Comparison of ENCODE assay signal across 8 mouse cellular contexts in genomic region chr2:79265665-79266064, GRCm38 (mm10). TPM values are rescaled to one million over a fixed set of nuclear protein-coding genes. Genes with fewer than 3 reads are reported as not detected.
DNase-seq lines count a peak whose midpoint lies in the region; ATAC-seq lines count a peak whose summit lies in the region.

No protein-coding gene starts in this region.

- no peak for ATAC-seq in midbrain, embryonic 11.5 days (ENCODE audit: low FRiP score)
- no peak for ATAC-seq in midbrain, embryonic 15.5 days (replicated peaks)
- no peak for ATAC-seq in neural tube, embryonic 11.5 days (ENCODE audit: insufficient read depth, low FRiP score, low TSS enrichment)

- H3K36me3 ChIP-seq in midbrain, embryonic 11.5 days (ENCODE audit: control insufficient read depth, insufficient read depth, low read length): no peaks in the 10 kb centered on the region
- H3K36me3 ChIP-seq in midbrain, embryonic 15.5 days (replicated peaks): no peaks in the 10 kb centered on the region
- no peaks in the 10 kb centered on the region for H3K36me3 ChIP-seq in neural tube, embryonic 11.5 days (ENCODE audit: control insufficient read depth, insufficient read depth, low read length)

- no peaks in the 10 kb centered on the region for H3K27me3 ChIP-seq in midbrain, embryonic 11.5 days (ENCODE audit: control insufficient read depth, insufficient read depth, low read length)
- H3K27me3 ChIP-seq in midbrain, embryonic 15.5 days (replicated peaks): no peaks in the 10 kb centered on the region
- H3K27me3 ChIP-seq in neural tube, embryonic 11.5 days (ENCODE audit: control insufficient read depth, insufficient read depth, low read length): no peaks in the 10 kb centered on the region

- H3K4me1 ChIP-seq in midbrain, embryonic 11.5 days (ENCODE audit: control insufficient read depth, insufficient read depth, low read length): no peaks in the 10 kb centered on the region
- H3K4me1 ChIP-seq in midbrain, embryonic 15.5 days: no peaks in the 10 kb centered on the region
- no peaks in the 10 kb centered on the region for H3K4me1 ChIP-seq in neural tube, embryonic 11.5 days (ENCODE audit: control insufficient read depth, insufficient read depth, low read length)

- H3K9ac ChIP-seq in midbrain, embryonic 11.5 days (ENCODE audit: low read length): no peak overlapping the region
- H3K9ac ChIP-seq in midbrain, embryonic 15.5 days: no peak overlapping the region
- H3K9ac ChIP-seq in neural tube, embryonic 11.5 days (ENCODE audit: low read length): no peak overlapping the region

- 49% methylated on average over 4 of the region's 4 CpGs for WGBS in midbrain, embryonic 11.5 days
- WGBS in midbrain, embryonic 15.5 days: 51% methylated on average over 4 of the region's 4 CpGs
- WGBS in neural tube, embryonic 11.5 days: 47% methylated on average over 4 of the region's 4 CpGs

- intact Hi-C loops in left cerebral cortex, postnatal 14 days (cut with DNase I): no loop called here

- DNase-seq in midbrain, embryonic 11.5 days (ENCODE audit: low spot score, missing footprints): peak; percentile 88
- peak; percentile 66 for DNase-seq in R1 (ENCODE audit: low read depth, low spot score)
- peak; percentile 74 for DNase-seq in cerebellum, adult 9-10 months
- peak; percentile 30 to 63 for DNase-seq in gastrocnemius, postnatal 4 days (ENCODE audit: low spot score in 2 of 2)
- peak; percentile 26 to 60 for DNase-seq in left cerebral cortex, postnatal 14 days (ENCODE audit: low spot score in 2 of 2)
- peak; percentile 34 for DNase-seq in neural tube, embryonic 11.5 days (ENCODE audit: low spot score)
- DNase-seq in thymus, postnatal 36 days: peak; percentile 78 to 82

- no peak overlapping the region for H3K27ac ChIP-seq in midbrain, embryonic 11.5 days (ENCODE audit: low read depth, low read length)
- H3K27ac ChIP-seq in midbrain, embryonic 15.5 days: no peak overlapping the region
- H3K27ac ChIP-seq in neural tube, embryonic 11.5 days (ENCODE audit: low read depth, low read length): no peak overlapping the region

- no peak overlapping the region for H3K4me2 ChIP-seq in midbrain, embryonic 11.5 days
- no peak overlapping the region for H3K4me2 ChIP-seq in midbrain, embryonic 15.5 days
- no peak overlapping the region for H3K4me2 ChIP-seq in neural tube, embryonic 11.5 days (ENCODE audit: low read depth)

- H3K9me3 ChIP-seq in midbrain, embryonic 11.5 days (ENCODE audit: control insufficient read depth, low read length): no peaks in the 10 kb centered on the region
- H3K9me3 ChIP-seq in midbrain, embryonic 15.5 days: no peaks in the 10 kb centered on the region
- no peaks in the 10 kb centered on the region for H3K9me3 ChIP-seq in neural tube, embryonic 11.5 days (ENCODE audit: control insufficient read depth, low read length)

- no peak overlapping the region for H3K4me3 ChIP-seq in midbrain, embryonic 11.5 days (ENCODE audit: low read depth, low read length)
- H3K4me3 ChIP-seq in midbrain, embryonic 15.5 days: no peak overlapping the region
- H3K4me3 ChIP-seq in neural tube, embryonic 11.5 days (ENCODE audit: low read depth, low read length): no peak overlapping the region

RNA-seq across cellular contexts. Expression of gene Itga4, which starts 10.4 kb away (rescaled TPM):
- polyA plus RNA-seq in midbrain, embryonic 11.5 days (2014; fragmentation: Nextera tagmentation; extraction: Ambion mirVana): 8.6 and 10.0 TPM in 2 replicates
- polyA plus RNA-seq in midbrain, embryonic 15.5 days (2015; fragmentation: Nextera tagmentation; extraction: Ambion mirVana): 2.6 and 2.8 TPM in 2 replicates
- 10 to 100 TPM; 12.9 to 13.4 TPM for total RNA-seq in gastrocnemius, postnatal 4 days (2021)
- 10 to 100 TPM; 13.1 to 13.5 TPM for total RNA-seq in left cerebral cortex, postnatal 14 days (2021)
- 7.9 and 8.0 TPM in 2 replicates for polyA plus RNA-seq in neural tube, embryonic 11.5 days (2014; fragmentation: Nextera tagmentation; extraction: Ambion mirVana)

Comparison
In these comparisons a context has a peak if more than half of its experiments do, and no peak if none do; other contexts are left out.
1. DNase-seq: peak in every context shown above with its lines; median percentile 88 in midbrain, embryonic 11.5 days; 80 in thymus, postnatal 36 days; 74 in cerebellum, adult 9-10 months; 66 in R1; 46 in gastrocnemius, postnatal 4 days; 43 in left cerebral cortex, postnatal 14 days; 34 in neural tube, embryonic 11.5 days.